Mouse (Mus musculus) midbrain, embryonic 10.5 days (tissue): Measurements from ENCODE around the gene Dyrk2. TPM values are rescaled to one million over a fixed set of nuclear protein-coding genes. Genes with fewer than 3 reads are reported as not detected.

Experiments
- DNase-seq: peaks from one replicate; pipeline ENCODE4 v3.0.0-alpha.2; 2017; ENCODE audit warnings: low spot score
- H3K27ac ChIP-seq: fragments of 300-500 bp; sonication (generic); replicated peaks from 2 replicates; pipeline ENCODE4 v1.5.1; 2016; ENCODE audit warnings: mild to moderate bottlenecking
- H3K27me3 ChIP-seq: fragments of 300-500 bp; sonication (generic); 2 replicates; pipeline ENCODE4 v1.6.1; 2016; ENCODE audit warnings: low read depth, mild to moderate bottlenecking; ENCODE audit not compliant: poor library complexity, severe bottlenecking
- H3K36me3 ChIP-seq: fragments of 300-500 bp; sonication (generic); 2 replicates; pipeline ENCODE4 v1.6.1; 2016; ENCODE audit warnings: mild to moderate bottlenecking, moderate library complexity
- H3K4me1 ChIP-seq: fragments of 300-500 bp; sonication (generic); 2 replicates; pipeline ENCODE4 v1.6.1; 2016
- H3K4me3 ChIP-seq: fragments of 300-500 bp; sonication (generic); 2 replicates; pipeline ENCODE4 v1.5.1; 2016; ENCODE audit warnings: mild to moderate bottlenecking, moderate library complexity
- H3K9me3 ChIP-seq: fragments of 300-500 bp; sonication (generic); replicated peaks from 2 replicates; pipeline ENCODE4 v1.6.1; 2016; ENCODE audit warnings: mild to moderate bottlenecking
- WGBS: fragments of 180-500 bp; shearing (Covaris S2); methylation state at CpG from one replicate; pipeline ENCODE4 v1.1.7; 2016; 5-methylcytosine and 5-hydroxymethylcytosine counted together
- polyA plus RNA-seq: library from polyadenylated mRNA; unstranded; fragments of >200 nt; fragmentation: Nextera tagmentation; extraction: Ambion mirVana; gene quantifications from 2 replicates; pipeline ENCODE4 v1.2.1, GENCODE M21; 2016

Gene Dyrk2
- polyA plus RNA-seq: 6.6 and 6.7 TPM in 2 replicates

DNA sequence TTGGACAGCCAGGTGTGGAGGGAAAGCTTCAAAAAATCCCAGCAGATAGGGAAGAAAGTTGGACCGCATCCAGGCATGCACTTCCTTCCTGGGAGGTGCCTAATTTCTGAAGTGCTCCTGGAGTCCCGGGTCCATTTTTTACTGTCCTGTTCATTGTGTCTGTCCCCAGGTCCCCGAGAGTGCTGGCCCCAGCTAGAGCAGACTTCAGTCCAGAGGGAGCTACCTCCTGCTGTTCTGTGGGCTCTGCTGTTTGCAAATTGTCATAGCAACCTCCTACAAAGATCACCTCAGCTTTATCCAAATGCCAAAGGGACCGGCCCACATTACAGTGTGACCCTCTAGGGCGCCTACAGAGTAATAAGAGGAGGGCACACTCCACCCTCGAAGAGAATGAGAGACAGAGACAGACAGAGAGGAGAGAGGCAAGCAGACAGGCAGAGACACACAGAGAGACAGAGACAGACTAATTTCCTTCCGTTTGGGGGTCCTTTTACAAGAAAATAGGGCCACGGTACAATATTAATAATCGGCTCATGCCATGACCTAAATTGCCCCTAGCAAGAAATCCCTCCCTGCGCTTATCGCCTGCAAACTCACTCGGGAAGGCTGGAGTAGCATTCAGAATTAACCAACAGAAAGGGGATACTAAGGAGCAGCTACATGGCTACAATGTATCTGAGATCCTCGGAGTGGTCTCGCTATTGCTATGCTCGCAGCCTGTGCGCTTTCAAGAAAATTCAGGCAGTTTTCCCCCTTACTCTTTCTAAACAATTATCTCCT, at the start of gene Dyrk2:
TSS of gene Dyrk2 (minus strand) at position 9 of the 780 bp plus-strand sequence.
- peaks cover 2% of the 10 kb centered on the region for H3K36me3 ChIP-seq
- no peaks in the 10 kb centered on the region for H3K9me3 ChIP-seq
- peaks cover 44% of the 10 kb centered on the region for H3K4me1 ChIP-seq
- peak within 1 kb of the TSS; percentile 92 for H3K4me3 ChIP-seq
- H3K27ac ChIP-seq: peak within 1 kb of the TSS; percentile 99
- DNase-seq: peak; percentile 52
- H3K27me3 ChIP-seq: no peaks in the 10 kb centered on the region
- 6% methylated on average over 16 of the region's 16 CpGs for WGBS

DNA sequence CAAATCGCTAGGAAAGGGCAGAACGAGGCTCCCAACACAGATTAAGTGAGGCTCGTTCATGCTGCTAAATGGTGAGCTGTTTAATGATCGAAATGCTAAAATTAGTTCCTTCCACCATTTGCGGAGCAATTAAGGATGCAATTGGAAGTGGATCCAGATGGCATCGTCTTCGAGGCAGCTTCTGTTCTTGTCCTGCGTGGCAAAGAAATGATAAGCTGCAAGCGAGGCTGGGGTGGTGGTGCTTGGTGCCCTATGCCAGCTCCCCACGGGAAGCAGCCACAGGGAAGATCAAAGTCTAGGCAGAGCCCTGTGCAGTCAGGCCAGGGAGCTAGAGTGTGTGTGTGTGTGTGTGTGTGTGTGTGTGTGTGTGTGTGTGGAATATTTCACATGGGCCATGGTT, 32.6 kb upstream of the Dyrk2 start:
- no peak for DNase-seq
- no peaks in the 10 kb centered on the region for H3K9me3 ChIP-seq
- H3K4me3 ChIP-seq: no peak overlapping the region
- H3K27ac ChIP-seq: no peak overlapping the region
- 91% methylated on average over 10 of the region's 10 CpGs for WGBS
- H3K4me1 ChIP-seq: no peaks in the 10 kb centered on the region
- H3K36me3 ChIP-seq: no peaks in the 10 kb centered on the region
- H3K27me3 ChIP-seq: no peaks in the 10 kb centered on the region

DNA sequence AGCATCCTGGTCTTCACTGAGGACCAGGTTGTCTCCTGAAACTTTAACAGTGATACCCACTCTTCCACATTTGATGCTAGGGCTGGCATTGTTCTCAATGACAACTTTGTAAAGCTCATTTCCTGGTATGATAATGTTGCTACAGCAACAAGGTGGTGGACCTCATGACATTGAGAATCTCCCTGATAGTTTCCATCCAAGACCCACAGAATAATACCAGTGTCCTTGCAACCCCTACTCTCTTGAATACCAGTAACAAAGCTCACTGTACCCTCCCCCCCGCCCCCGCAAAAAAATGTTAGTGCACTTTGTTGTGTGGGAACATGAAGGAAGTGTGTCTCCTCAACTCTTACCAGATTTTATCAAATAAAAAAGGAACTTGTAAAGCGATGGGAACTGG, 23.6 kb upstream of the Dyrk2 start:
- 83% methylated on average over 3 of the region's 3 CpGs for WGBS
- Histone ChIP-seq H3K4me3 (no peak overlapping the region), H3K27ac (no peak overlapping the region), H3K4me1 (no peaks in the 10 kb centered on the region), H3K27me3 (no peaks in the 10 kb centered on the region), H3K36me3 (no peaks in the 10 kb centered on the region), H3K9me3 (no peaks in the 10 kb centered on the region)
- no peak for DNase-seq

DNA sequence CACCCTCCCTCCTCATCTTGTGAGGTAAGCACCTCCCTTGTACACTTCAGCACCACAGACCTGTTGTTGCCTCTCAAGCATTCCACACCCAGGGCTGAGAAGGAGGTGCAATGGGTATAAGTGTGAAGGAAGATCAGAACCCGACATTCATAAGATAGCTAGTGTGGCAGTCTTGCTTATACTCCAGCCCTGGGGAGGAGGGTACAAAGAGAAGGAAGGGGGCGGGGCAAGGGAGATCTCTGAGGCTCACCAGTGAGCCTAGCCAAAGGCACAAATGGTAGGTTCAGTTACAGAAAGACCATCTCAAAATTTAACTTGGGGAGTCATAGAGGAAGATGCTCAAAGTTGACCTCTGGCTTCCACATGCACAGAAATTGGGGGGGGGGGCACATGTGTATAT, 14.1 kb upstream of the Dyrk2 start:
- DNase-seq: no peak
- Histone ChIP-seq H3K27ac (no peak overlapping the region), H3K4me1 (no peaks in the 10 kb centered on the region), H3K9me3 (no peaks in the 10 kb centered on the region), H3K36me3 (no peaks in the 10 kb centered on the region), H3K4me3 (no peak overlapping the region), H3K27me3 (no peaks in the 10 kb centered on the region)
- 88% methylated on average over 2 of the region's 2 CpGs for WGBS

DNA sequence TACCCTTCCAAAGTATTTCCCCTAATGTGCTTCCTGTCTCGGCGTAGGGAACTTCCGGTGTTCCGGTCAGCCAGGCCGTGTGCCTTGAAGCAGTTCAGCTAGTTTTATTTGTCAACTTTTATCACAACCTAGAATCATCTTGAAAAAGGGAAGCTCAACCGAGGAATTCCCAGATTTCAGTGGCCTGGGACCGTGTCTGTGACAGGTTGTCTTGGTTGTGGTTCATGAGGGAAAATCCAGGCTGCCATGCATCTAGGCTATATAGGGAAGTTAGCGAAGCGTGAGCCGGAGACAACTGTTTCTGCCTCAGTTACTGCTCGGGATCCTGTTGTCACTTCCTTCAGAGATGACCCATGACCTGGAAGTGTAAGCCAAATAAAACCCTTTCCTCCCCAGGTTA, 13.3 kb upstream of the Dyrk2 start:
- no peaks in the 10 kb centered on the region for H3K4me1 ChIP-seq
- no peak for DNase-seq
- 92% methylated on average over 11 of the region's 11 CpGs for WGBS
- H3K36me3 ChIP-seq: no peaks in the 10 kb centered on the region
- no peaks in the 10 kb centered on the region for H3K9me3 ChIP-seq
- H3K27ac ChIP-seq: no peak overlapping the region
- no peak overlapping the region for H3K4me3 ChIP-seq
- no peaks in the 10 kb centered on the region for H3K27me3 ChIP-seq

DNA sequence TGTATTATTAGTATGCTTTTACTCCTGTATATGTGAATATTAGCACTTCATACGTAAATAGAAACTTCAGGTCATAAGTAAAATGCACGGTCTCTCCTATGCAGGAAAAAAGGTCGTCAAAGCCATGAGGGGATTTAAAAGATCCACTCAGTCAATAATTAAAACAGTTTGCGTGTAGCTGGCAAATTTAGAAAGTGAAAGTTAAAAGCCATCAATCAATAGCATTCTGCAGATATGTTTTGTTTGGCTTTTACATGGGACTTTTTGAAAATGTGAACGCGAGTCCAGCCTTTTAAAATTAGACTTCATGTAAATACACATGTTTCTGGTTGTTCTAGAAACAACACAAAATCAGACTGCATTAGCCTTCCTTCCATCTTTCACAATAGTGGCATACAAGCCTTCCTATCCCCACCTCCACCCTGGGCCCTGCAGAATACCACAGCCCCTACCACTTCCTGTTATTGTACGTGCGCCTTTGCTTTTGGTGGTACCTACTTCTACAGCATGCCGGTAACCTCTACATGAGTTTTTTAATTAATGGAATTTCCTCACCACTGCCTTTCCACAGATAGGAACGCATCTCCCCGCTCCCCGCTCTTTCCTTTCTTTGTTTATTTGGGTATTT, 12.4 kb upstream of the Dyrk2 start:
- Histone ChIP-seq H3K27me3 (no peaks in the 10 kb centered on the region), H3K4me3 (no peak overlapping the region), H3K9me3 (no peaks in the 10 kb centered on the region), H3K36me3 (no peaks in the 10 kb centered on the region), H3K4me1 (no peaks in the 10 kb centered on the region), H3K27ac (no peak overlapping the region)
- 91% methylated on average over 12 of the region's 12 CpGs for WGBS
- DNase-seq: no peak

DNA sequence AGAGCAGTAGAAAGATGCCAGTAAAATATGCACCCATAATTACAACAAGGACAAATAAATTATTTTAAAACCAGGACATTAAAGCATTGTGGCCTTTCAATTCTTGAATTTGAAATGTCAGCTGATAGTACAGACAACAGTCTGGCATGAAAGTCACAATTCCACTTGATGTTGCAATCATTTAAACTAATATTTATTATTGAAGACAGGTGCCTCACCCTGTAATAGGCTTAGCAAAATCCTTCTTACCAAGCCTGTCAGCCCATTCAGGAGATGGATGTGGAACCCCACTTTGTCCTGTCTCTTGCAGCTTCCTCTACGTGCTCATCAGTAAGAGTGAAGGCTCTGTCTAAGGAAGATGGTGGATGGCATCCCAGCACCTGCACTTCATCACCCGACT, 10.8 kb upstream of the Dyrk2 start:
- 85% methylated on average over 2 of the region's 2 CpGs for WGBS

DNA sequence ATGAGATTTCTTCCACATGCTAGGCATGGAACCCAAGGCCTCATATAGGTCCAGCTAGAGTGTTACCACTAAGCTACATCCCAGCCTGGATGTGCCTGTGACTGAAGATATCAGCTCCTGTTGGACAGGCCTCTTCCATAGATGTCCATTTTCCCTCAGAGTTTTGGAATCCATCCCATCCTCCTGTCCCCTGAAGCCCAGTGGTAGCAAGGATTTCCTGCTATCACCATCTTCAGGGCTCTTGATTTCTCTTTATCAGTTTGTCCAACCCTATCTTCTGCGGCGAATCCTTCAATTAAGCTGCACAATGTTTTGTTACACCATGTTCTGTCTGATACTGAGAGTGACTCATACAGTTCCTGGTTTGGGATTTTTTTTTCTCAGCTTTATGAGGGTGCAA, 2.2 kb upstream of the Dyrk2 start:
- no peak for DNase-seq
- Histone ChIP-seq H3K4me3 (no peak overlapping the region), H3K27me3 (no peaks in the 10 kb centered on the region), H3K9me3 (no peaks in the 10 kb centered on the region), H3K27ac (no peak overlapping the region), H3K36me3 (no peaks in the 10 kb centered on the region), H3K4me1 (peaks cover 27% of the 10 kb centered on the region)
- 93% methylated on average over 2 of the region's 2 CpGs for WGBS

More for the DNA sequence above, 10.8 kb upstream of the Dyrk2 start:
- no peaks in the 10 kb centered on the region for H3K36me3 ChIP-seq
- no peak for DNase-seq
- no peaks in the 10 kb centered on the region for H3K4me1 ChIP-seq
- H3K9me3 ChIP-seq: no peaks in the 10 kb centered on the region
- H3K4me3 ChIP-seq: no peak overlapping the region
- no peaks in the 10 kb centered on the region for H3K27me3 ChIP-seq
- H3K27ac ChIP-seq: no peak overlapping the region

DNA sequence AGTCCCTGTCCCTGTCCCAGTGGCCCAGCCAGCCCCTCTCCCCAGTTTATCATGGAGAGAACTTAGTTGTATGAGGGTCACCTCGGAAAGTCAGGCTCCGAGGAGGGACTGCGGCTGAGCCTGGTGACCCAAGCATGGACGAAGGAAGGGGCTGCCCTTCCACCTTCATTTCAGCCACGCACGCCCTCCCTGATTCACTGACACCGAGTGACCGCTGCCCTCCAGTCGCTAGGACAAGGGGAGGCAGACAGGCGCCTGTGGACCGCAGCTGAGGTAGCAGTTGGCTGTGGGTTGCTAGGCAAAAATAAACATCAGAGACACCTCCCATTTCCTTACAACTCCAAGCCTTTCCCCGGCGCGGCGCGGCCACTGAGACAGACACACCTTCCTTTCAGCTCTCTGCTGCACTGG, 413 bp downstream of the Dyrk2 start:
- Histone ChIP-seq H3K27me3 (no peaks in the 10 kb centered on the region), H3K27ac (peak overlapping the region; percentile 99), H3K36me3 (peaks cover 10% of the 10 kb centered on the region), H3K4me1 (peaks cover 49% of the 10 kb centered on the region), H3K9me3 (no peaks in the 10 kb centered on the region), H3K4me3 (peak overlapping the region; percentile 92)
- 1% methylated on average over 16 of the region's 16 CpGs for WGBS
- DNase-seq: peak; percentile 84

DNA sequence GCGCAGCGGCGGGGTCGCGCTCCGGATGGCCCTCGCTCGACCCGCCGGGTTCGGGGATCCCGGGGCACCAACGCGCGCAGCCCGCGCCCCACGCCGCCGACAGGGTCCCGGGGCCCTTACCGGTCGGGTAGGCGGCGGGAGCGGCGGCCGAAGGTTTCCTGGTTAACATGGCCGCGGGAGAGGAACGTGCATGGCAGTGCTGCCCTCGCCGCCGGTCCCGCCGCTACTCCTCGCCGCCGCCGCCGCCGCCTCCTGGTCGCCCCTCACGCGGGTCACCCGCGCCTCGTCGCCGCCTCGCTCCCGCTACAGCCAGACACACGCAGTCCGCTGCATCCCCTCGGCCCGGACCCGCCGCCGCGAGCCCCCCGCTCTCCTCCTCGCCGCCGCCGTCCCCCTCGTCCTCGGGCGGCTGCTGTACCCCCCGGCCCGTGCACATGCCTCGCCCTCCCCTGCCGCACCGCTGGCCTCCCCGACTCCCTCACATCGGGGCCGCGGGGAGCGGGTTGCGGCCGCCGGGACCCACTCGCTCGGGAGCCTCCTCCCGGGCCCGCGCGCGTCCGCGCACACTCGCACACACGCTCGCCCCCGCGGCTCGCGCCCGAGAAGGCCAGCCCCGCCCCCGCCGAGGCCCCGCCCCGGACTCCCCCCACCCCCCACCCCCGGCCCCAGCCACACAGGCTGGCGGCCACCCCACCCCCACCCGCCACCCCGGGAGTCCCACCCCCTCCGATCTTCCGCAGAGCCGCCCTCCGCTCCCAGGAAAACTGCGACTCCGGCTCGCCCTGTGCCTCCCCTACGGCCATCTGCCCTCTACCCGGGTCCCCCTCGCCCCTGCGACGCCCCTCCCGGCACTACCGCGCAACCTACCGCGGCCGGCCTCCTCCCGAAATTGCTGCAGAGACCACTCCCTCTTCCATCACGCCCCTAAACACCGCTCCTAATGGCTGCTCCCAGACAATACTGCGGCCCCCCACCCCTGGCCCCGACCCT, 1.1 kb downstream of the Dyrk2 start:
- 1% methylated on average over 104 of the region's 130 CpGs for WGBS
- peaks cover 17% of the 10 kb centered on the region for H3K36me3 ChIP-seq
- H3K27ac ChIP-seq: peak overlapping the region; percentile 99
- H3K27me3 ChIP-seq: no peaks in the 10 kb centered on the region
- no peaks in the 10 kb centered on the region; the same call in 1 of the 2 replicates for H3K9me3 ChIP-seq
- peak; percentile 92 for DNase-seq
- peaks cover 49% of the 10 kb centered on the region for H3K4me1 ChIP-seq
- peak overlapping the region; percentile 92 for H3K4me3 ChIP-seq

DNA sequence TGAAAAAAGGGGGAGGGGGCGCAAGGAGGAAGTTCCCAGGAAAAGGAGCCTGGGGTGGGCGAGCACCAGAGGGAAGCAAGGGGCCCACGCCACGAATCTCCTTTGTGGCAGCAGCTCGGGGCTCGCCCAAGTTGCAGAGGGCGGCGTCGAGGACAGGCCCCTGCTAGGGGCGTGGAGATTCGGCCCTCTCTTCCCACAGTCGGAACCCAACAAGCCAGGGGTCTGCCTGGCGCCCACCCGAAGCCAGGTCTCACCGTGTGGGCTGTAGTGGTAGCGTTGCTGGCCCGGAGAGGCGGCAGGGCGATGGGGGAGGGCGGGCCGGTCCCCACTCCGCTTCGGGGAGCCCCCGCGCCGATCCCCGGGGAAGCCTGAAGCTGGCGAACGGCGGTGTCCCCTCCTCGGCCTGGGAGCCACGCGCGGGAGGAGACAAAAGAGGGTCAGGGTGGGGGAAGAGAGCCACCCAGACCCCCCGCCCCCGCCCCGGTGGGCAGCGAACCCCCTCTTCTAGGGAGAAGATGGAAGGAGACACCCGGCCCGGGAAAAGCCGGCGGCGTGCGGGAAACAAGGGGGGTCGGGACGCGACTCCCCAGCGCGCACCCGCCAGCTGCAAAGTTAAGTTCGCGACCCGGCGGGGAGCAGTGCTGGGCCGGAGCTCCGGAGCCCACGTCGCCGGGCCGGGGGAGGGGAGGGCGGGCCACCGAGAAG, 2.0 kb downstream of the Dyrk2 start:
- peak; percentile 67 for DNase-seq
- 1% methylated on average over 62 of the region's 62 CpGs for WGBS
- Histone ChIP-seq H3K36me3 (peaks cover 26% of the 10 kb centered on the region), H3K4me1 (peaks cover 49% of the 10 kb centered on the region), H3K9me3 (peaks cover under 1% of the 10 kb centered on the region; the same call in 1 of the 2 replicates), H3K4me3 (peak overlapping the region; percentile 92), H3K27me3 (no peaks in the 10 kb centered on the region), H3K27ac (peak overlapping the region; percentile 99)
